Comparison of ENCODE assay signal across 15 mouse cellular contexts in the genomic region with DNA sequence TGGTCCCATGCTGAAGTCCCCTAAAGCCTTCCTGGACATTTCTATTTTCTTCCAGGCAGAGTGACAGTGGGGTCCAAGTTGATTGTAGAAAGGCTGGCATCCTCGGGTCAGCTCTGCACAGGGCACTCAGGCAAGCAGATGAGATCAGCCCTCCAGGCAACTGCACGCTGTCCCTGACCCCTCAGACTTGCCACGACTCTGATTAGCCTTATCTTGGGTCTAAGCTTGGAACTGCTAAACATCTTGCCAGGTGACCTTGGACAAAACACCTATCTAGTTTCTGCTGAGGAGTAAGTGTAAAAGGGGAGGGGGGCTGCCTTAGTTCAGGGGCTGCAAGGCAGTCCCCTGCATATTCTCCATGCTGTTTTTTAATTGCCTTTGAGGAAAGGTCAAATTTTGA.
"Had no signal": no experiment of that assay in that cellular context is flagged by ENCODE, and none has a peak within 500 bp of the region (broad histone marks: within the 10 kb centered on the region; RNA-seq: fewer than 3 reads in every experiment).

No protein-coding gene starts in this region.

- DNase-seq: retina, postnatal 1 day; right cerebral cortex, adult 18-20 months; right cerebral cortex, postnatal 14 days; right cerebral cortex, postnatal 25 days; right cerebral cortex, postnatal 4 days; spleen, adult 18-20 months; thymus, adult 18-20 months; thymus, adult 2 months; thymus, postnatal 14 days; thymus, postnatal 25 days; thymus, postnatal 36 days; thymus, postnatal 4 days had no signal

- H3K36me3 ChIP-seq: neural tube, embryonic 15.5 days; stomach, embryonic 15.5 days had no signal

- H3K4me3 ChIP-seq: neural tube, embryonic 15.5 days; stomach, embryonic 15.5 days had no signal

- H3K9me3 ChIP-seq: neural tube, embryonic 15.5 days; stomach, embryonic 15.5 days had no signal

- H3K27me3 ChIP-seq: neural tube, embryonic 15.5 days; stomach, embryonic 15.5 days had no signal

- H3K27ac ChIP-seq: neural tube, embryonic 15.5 days; stomach, embryonic 15.5 days; stomach, postnatal 0 days had no signal
